Mouse (Mus musculus): Measurements from ENCODE around the gene Stmn3.

The Stmn3 gene

DNA sequence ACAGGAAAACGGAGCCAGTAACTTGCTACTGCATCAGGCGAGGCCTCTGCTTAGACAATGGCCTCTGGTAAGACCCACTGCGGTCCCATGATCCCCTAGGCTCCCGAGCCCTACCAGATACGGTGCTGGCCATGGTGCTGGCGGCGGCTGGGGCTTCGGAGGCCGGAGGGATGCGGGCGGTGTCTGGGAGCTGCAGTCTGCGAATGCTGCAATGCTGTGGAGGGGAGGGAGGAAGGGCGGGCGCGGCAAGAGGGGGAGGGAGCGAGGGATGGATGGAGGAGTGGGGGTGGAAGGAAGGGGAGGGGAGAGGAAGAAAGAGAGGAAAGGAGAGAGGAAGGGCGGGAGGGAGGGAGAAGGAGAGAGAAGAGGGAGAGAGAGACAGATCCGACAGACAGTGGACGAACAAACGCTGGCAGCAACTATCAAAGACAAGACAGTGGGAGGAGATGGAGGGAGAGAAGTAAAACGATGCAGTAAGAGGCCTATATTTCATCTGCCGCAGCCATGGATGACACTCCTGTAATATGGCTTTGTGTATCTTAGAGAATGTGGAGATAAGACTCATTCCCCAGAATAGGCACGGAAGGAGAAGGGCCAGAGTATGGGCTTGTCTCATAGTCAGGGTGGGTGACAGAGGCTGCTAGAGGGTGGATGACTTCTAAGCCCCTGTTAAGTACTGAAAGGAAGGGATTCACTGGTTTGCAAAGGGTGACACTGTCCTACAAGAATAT lies at the start of gene Stmn3:
Gene Stmn3 (minus strand): TSS at position 421 of the 731 bp plus-strand sequence.
- peak; percentile 76 for DNase-seq (ENCODE audit: inconsistent ontology term)

- no peak for DNase-seq (ENCODE audit: inconsistent ontology term)
These were observed 49.6 kb upstream of the Stmn3 start for GRCm38 (mm10) chr2:181363946-181364345.

- no peak for DNase-seq (ENCODE audit: inconsistent ontology term)
These were observed 42.5 kb upstream of the Stmn3 start for GRCm38 (mm10) chr2:181356780-181357179.

- no peak for DNase-seq (ENCODE audit: inconsistent ontology term)
These were observed 28.5 kb upstream of the Stmn3 start for GRCm38 (mm10) chr2:181342766-181343165.

DNA sequence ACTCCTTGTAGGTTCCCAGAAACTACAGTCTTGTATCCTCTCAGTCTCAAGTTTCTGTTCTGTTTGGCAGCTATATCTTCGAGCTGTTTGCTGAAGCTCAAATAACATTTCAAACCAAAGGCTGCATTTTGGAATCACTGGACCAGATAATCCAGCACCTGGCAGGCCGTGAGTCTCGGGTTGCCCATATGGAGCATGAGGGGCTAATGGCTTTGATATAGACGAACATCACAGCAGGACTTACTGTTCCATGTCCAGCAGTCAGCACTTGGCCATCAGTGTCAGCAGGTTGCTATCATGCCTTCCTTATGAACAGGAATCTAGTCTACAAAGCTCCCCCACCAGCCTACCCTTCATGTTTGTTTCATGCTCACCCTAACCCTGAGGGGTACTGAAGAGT lies 26.1 kb upstream of the Stmn3 start:
- no peak for DNase-seq (ENCODE audit: inconsistent ontology term)

DNA sequence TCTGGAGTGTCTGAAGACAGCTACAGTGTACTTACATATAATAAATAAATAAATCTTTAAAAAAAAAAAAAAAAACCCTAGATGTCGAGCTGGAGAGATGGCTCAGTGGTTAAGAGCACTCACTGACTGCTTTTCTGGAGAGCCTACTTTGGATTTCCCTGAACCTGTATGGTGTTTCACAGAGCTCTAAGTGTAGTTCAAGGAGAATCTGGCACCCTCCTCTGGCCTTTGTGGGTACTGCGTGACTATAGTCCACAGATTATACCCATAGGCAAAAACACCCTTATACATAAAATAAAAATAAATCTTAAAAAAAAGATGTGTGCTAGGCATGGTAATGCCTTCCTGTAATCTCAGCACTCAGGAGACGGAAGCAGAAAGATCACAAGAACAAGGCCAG lies 19.7 kb upstream of the Stmn3 start:
- no peak for DNase-seq (ENCODE audit: inconsistent ontology term)

DNA sequence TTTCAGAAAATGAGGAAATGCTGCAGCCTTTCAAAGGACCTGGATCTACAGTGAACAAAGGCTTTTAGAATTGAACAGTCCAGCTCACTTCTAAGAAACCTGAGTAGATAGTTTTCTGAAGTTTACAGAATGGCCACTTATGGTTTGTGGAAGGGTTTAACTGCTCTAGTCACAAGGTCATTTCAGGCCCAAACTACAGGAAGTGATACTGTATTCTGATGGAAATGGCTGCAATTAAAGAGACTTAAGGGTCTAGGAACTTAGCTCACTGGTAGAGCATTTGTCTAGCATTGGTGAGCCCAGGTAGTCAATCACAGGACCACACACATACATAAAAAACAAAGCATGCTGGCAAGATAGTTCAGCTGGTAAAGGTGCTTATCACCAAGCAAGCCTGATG lies 18.2 kb upstream of the Stmn3 start:
- no peak for DNase-seq (ENCODE audit: inconsistent ontology term)

DNA sequence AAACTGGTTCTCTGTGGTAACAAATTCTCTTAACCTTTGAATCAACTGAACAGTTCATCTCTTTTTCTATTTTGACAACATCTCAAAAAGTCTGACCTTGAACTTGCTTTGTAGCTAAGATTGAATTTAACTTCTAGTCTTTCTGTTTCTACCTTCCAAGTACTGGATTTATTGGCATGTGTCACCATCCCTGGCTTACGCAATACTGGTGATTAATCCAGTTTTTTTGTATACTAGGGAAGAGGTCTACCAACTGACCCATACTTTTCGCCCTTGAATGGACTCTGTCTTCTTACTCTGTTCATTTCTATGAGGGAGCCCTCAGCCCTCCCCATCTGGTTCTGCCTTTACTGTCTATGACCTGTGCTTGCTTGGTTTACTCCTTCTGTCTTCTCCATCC lies 11.8 kb upstream of the Stmn3 start:
- DNase-seq (ENCODE audit: inconsistent ontology term) = no peak

DNA sequence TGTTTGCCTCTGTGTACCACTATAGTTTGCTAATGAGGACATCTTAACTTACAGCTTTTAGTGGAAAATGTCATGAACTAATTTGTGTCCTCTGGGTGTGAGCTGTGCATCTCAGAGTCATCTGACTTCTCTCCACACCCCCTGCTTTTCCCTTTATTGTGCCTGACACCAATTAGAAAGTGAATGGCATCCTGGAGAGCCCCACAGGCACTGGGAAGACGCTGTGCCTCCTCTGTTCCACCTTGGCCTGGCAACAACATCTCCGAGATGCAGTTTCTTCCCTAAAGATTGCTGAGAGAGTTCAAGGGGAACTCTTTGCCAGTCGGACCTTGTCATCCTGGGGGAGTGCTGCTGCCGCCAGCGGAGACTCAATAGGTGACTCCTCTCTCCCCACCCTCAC lies 7.8 kb upstream of the Stmn3 start:
- DNase-seq (ENCODE audit: inconsistent ontology term) = no peak

DNA sequence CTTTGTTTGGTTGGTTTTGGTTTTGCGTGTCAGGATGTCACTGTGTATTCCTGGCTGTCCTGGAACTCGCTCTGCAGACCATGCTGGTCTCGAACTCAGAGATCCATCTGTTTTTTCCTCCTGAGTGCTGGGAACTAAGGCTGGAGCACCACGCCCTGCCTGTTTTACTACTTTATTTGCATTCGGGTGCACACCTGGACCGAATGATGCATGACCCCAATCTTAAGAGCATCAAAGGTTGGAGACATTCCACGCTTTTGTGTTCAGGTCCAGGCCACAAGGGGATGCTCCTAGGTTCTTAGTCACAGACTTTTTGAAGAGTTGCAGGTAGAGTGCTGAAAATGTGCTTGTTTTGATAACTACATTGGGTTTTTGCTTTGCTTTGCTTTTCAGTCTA lies 5.8 kb upstream of the Stmn3 start:
- no peak for DNase-seq (ENCODE audit: inconsistent ontology term)

GRCm38 (mm10) chr2:181319248-181320102 lies 5.2 kb upstream of the Stmn3 start, which contains the start of gene Rtel1:
Gene Rtel1, plus strand, starts transcription at chr2:181319739.
- DNase-seq (ENCODE audit: inconsistent ontology term) = peak; percentile 84

GRCm38 (mm10) chr2:181313344-181314079 lies 788 bp downstream of the Stmn3 start:
- no peak for DNase-seq (ENCODE audit: inconsistent ontology term)

DNA sequence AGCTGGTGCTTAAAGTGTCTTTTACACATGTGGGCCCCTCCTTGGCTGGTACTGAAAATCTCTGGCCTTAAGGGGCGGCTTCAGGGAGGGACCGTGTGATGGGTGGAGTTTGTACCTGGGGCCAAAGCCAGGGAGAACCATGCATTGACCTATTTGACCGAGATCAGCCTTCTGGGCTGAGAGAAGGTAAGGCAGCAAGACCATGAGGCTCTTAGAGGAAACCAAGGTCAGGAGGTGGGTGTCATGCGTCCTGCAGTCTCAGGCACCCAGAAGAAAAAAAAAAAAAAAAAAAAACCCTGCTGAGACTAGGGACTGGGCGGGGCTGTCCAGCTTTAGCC lies 1.3 kb downstream of the Stmn3 start:
- DNase-seq (ENCODE audit: inconsistent ontology term) = no peak

DNA sequence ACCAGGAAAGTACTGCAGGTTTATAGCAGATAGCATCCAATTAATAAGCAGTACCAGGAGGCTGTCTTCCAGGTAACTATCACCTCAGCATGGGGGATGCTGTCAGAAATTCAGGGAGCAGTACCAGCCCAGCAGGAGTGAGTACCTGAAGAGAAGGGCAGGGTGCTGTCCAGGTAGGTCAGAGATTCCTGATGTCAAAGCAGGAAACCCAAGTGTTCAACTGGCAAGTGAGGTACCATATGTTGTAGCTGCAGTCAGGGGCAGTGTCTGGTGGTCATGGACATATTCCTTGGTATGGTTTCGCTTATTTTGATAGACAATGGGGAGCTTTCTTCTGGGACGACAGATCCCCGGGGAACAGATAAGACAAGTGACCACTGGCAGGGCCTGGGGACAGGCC lies 1.9 kb downstream of the Stmn3 start:
- no peak for DNase-seq (ENCODE audit: inconsistent ontology term)

DNA sequence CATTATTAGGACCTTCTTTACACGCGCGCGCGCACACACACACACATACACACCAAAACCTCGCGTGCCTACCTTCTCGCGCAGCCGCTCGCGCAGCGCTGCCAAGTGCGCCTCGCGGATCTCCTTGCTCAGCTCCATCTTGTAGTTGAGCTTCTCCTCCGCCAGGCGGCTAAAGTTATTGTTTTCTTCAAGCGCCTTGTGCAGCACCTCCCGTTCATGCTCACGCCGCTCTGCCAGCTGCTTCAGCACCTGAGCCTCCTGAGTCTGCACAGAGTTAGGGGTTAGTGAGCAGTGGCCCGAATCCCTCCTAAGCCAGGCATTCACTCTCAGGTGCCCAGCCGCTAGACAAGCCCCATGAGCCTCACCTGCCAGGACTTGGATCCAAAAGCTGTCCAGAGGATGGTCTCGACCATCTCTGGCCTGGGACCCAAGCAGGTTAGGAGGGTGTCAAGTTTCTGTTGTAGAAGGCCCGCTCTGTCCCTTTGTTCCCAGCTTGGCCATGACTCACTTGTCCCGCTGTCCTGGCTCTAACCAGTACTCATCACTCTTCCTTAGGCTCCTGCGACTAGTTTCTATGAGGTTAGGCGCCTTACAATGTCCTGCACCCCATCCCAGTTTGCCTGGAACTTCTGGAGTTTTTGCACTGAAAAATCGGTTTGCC lies 7.0 kb downstream of the Stmn3 start:
- no peak for DNase-seq (ENCODE audit: inconsistent ontology term)

DNA sequence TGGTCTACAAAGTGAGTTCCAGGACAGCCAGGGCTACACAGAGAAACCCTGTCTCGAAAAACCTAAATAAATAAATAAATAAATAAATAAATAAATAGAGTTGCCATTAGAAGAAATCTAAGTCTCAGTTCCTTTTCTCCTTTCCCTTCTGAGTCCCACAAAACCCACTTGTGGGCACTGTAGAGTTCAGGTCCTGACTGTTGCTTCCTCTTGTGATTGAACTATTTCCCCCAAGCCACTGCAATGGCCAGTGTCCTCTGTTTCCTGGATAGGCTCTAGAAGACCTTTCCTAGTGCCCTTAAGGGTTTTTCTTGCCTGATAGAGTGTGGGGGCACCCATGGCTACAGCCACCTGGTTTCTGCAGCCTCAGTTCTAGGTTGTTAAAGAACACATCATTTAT lies 9.4 kb downstream of the Stmn3 start:
- no peak for DNase-seq (ENCODE audit: inconsistent ontology term)

- peak; percentile 26 for DNase-seq (ENCODE audit: inconsistent ontology term)
These were observed 12.3 kb downstream of the Stmn3 start for GRCm38 (mm10) chr2:181302041-181302440.

DNA sequence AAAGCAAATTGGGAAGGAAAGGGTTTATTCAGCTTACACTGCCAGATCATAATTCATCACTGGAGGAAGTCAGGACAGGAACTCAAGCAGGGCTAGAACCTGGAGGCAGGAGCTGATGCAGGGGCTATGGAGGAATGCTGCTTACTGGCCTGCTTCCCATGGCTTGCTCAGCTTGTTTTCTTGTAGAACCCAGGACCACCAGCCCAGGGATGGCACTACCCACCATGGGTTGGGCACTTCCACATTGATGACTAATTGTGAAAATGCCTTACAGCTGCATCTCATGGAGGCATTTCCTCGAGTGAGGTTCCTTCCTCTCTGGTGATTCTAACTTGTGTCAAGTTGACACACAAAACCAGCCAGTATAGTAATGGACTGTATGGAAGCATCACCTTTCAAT lies 23.4 kb downstream of the Stmn3 start:
- no peak for DNase-seq (ENCODE audit: inconsistent ontology term)

DNA sequence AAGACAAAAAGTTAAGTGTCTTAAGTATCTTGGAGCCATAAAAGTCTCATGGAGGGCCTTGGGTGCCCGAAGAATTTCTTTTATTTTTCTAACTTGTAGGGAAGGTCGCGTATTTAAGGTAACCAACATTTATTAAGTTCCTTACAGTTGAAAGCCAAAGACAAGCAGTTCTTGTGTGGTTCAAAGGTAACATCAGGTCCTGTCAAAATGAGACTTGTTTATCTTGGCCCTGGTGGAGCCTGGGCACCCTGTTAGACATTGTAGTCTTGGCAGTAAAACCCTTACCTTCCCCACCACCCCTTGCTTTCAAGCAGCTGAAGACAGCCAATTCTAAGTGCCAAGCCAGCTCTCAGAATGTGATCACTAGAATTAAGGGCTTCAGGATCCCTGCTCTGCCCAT lies 25.6 kb downstream of the Stmn3 start:
- DNase-seq (ENCODE audit: inconsistent ontology term) = peak; percentile 19

DNA sequence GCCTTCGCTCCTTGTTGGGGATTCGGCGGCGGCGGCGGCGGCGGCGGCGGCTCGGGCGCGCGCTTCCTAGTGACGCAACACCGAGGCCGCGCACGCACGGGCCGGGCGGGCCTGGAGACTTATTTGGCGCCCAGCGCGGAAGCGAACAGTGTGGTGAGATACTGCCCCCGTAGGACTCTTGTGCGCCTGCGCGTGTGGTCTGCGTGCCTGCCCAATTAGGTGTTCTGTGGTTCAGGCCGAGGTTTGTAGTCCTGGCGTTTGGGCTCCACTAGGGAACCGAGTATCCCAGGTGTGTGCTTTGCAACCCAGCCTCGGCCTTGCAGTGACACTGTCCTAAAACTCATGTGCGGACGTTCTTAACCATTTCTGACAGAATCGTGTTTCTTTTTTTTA lies 26.3 kb downstream of the Stmn3 start, which contains the start of gene Gmeb2:
Gene Gmeb2 (minus strand): TSS at position 78 of the 393 bp plus-strand sequence.
- DNase-seq (ENCODE audit: inconsistent ontology term) = peak; percentile 96

GRCm38 (mm10) chr2:181287338-181287957 lies 26.9 kb downstream of the Stmn3 start:
- peak; percentile 82 for DNase-seq (ENCODE audit: inconsistent ontology term)

All from Muller cell, postnatal 12 days (primary cell).